ENCODE assay signal across 8 mouse cellular contexts in the genomic region with DNA sequence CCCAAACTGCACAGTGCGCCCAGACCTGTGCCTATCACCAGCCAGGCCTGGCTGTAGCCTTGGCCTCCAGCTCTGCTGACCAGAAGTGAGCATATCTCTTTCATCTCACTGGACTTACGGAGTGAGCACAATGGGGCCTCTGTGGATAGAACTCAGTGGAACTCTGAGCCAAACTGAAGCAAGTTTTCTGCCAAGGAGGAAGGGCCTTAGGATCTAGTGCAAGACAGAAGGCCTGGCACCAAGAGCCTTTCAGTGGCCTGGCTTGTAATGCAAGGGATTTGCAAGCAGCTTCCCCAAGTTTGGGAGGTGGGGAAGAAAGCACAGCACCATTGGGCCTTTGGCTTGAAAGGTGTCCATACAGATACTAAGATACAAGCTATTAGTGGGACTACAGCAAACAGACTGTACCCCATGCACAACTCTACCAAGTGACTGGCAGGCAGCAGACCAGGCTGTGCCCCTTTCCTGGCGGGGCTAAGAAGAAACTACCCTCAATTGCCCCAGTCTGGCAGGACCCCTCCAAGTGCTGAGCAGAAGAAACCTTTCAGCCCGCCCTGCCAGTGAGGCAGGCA. TPM values are rescaled to one million over a fixed set of nuclear protein-coding genes. Genes with fewer than 3 reads are reported as not detected.
A peak's percentile ranks its signal among the peaks of the same experiment; 100 is the strongest.
DNase-seq lines count a peak whose midpoint lies in the region; ATAC-seq and TF ChIP-seq lines count a peak whose summit lies in the region.

No protein-coding gene starts in this region.

- H3K4me2 ChIP-seq in embryonic facial prominence, embryonic 12.5 days (replicated peaks): peak overlapping the region; percentile 92
- H3K4me2 ChIP-seq in hindbrain, postnatal 0 days (ENCODE audit: low read depth, low read length): peak overlapping the region; percentile 75

- DNase-seq in kidney, adult 11 months: peak; percentile 29
- DNase-seq in kidney, adult 8-10 months: no peak
- DNase-seq in hindbrain, postnatal 0 days (ENCODE audit: low spot score): peak; percentile 82
- DNase-seq in lung, postnatal 36 days: peak; percentile 78
- no peak for DNase-seq in spleen, postnatal 36 days (ENCODE audit: low spot score in 2 of 2)
- no peak for DNase-seq in gastrocnemius, adult 18-20 months (ENCODE audit: low spot score)

- H3K4me3 ChIP-seq in embryonic facial prominence, embryonic 12.5 days: no peak overlapping the region
- H3K4me3 ChIP-seq in hindbrain, postnatal 0 days (ENCODE audit: low read length): no peak overlapping the region; the same call in none of the 2 replicates

- 0 out of 2 replicates have a peak overlapping the region, but pooled peaks have one; percentile 0 for H3K9ac ChIP-seq in embryonic facial prominence, embryonic 12.5 days
- H3K9ac ChIP-seq in hindbrain, postnatal 0 days (replicated peaks; ENCODE audit: low read length): 0 out of 2 replicates have a peak overlapping the region, but pooled peaks have one; percentile 31

- peaks cover 5% of the 10 kb centered on the region for H3K27me3 ChIP-seq in embryonic facial prominence, embryonic 12.5 days
- H3K27me3 ChIP-seq in hindbrain, postnatal 0 days (ENCODE audit: insufficient read depth, low read length): peaks cover 5% of the 10 kb centered on the region; the same call in 1 of the 2 replicates

- no peaks in the 10 kb centered on the region for H3K36me3 ChIP-seq in embryonic facial prominence, embryonic 12.5 days
- H3K36me3 ChIP-seq in hindbrain, postnatal 0 days (ENCODE audit: insufficient read depth, low read length): no peaks in the 10 kb centered on the region

- H3K27ac ChIP-seq in embryonic facial prominence, embryonic 12.5 days: peak overlapping the region; percentile 75
- peak overlapping the region; percentile 92 for H3K27ac ChIP-seq in hindbrain, postnatal 0 days

- peaks cover 70% of the 10 kb centered on the region for H3K4me1 ChIP-seq in embryonic facial prominence, embryonic 12.5 days
- H3K4me1 ChIP-seq in hindbrain, postnatal 0 days (ENCODE audit: insufficient read depth, low read length): peaks cover 48% of the 10 kb centered on the region

- WGBS in embryonic facial prominence, embryonic 12.5 days: 52% methylated on average over 4 of the region's 4 CpGs
- 30% methylated on average over 4 of the region's 4 CpGs for WGBS in hindbrain, postnatal 0 days

- no peaks in the 10 kb centered on the region for H3K9me3 ChIP-seq in embryonic facial prominence, embryonic 12.5 days
- no peaks in the 10 kb centered on the region for H3K9me3 ChIP-seq in hindbrain, postnatal 0 days (ENCODE audit: low read length)

- 0 out of 2 replicates have a peak, but pooled peaks have one; percentile 10 for ATAC-seq in embryonic facial prominence, embryonic 12.5 days (ENCODE audit: insufficient number of reproducible peaks, insufficient read depth, low FRiP score, low TSS enrichment)
- peak; percentile 59 for ATAC-seq in hindbrain, postnatal 0 days
- no peak for ATAC-seq in granulocyte monocyte progenitor cell, adult 5-6 weeks (replicated peaks; ENCODE audit: poor library complexity, severe bottlenecking)

- TF ChIP-seq CTCF in hindbrain, postnatal 0 days (IDR thresholded peaks at IDR 0.05; ENCODE audit: low read depth): no peak

RNA-seq across cellular contexts. Expression of a gene that starts 16.4 kb away (rescaled TPM):
- polyA plus RNA-seq in embryonic facial prominence, embryonic 12.5 days (2016; fragmentation: Nextera tagmentation; extraction: Ambion mirVana): 16.4 and 20.3 TPM in 2 replicates
- total RNA-seq in hindbrain, postnatal 0 days (2014; rRNA removed): 75.2 and 75.9 TPM in 2 replicates
- 9.2 and 10.0 TPM in 2 replicates for polyA plus RNA-seq in hindbrain, postnatal 0 days (2015; fragmentation: Nextera tagmentation; extraction: Ambion mirVana)
- 19.2 and 22.6 TPM in 2 replicates for total RNA-seq in granulocyte monocyte progenitor cell, adult 5-6 weeks (2014; fragmentation: Nextera tagmentation)
- 8.1 and 8.5 TPM in 2 replicates for total RNA-seq in granulocyte monocyte progenitor cell, adult 5-6 weeks (2017)
- total RNA-seq in gastrocnemius, adult 18-20 months (2021): 10 to 100 TPM in 1 of 2 experiments, 1 to 10 TPM in 1; 6.1 to 10.0 TPM

RNA-seq across cellular contexts. Expression of a gene that starts 55.1 kb away (rescaled TPM):
- 26.2 and 28.3 TPM in 2 replicates for polyA plus RNA-seq in embryonic facial prominence, embryonic 12.5 days (2016; fragmentation: Nextera tagmentation; extraction: Ambion mirVana)
- 60.9 and 89.2 TPM in 2 replicates for total RNA-seq in hindbrain, postnatal 0 days (2014; rRNA removed)
- polyA plus RNA-seq in hindbrain, postnatal 0 days (2015; fragmentation: Nextera tagmentation; extraction: Ambion mirVana): 9.9 and 10.5 TPM in 2 replicates
- 42.3 and 47.0 TPM in 2 replicates for total RNA-seq in granulocyte monocyte progenitor cell, adult 5-6 weeks (2014; fragmentation: Nextera tagmentation)
- 29.8 and 32.5 TPM in 2 replicates for total RNA-seq in granulocyte monocyte progenitor cell, adult 5-6 weeks (2017)
- total RNA-seq in gastrocnemius, adult 18-20 months (2021): 10 to 100 TPM; 23.5 to 24.8 TPM

Comparison
In these comparisons a context has a peak if more than half of its experiments do, and no peak if none do; other contexts are left out.
1. DNase-seq: peak in kidney, adult 11 months (single experiment), hindbrain, postnatal 0 days (single experiment) and lung, postnatal 36 days (single experiment); none in kidney, adult 8-10 months (0 of 2), spleen, postnatal 36 days (0 of 2) and gastrocnemius, adult 18-20 months (single experiment).